Mouse (Mus musculus): Measurements from ENCODE around the gene Nsun4. TPM values are rescaled to one million over a fixed set of nuclear protein-coding genes. Genes with fewer than 3 reads are reported as not detected.

The Nsun4 gene
- polyA plus RNA-seq, 1 experiment from 2014 or later, result 13.7 TPM

DNA sequence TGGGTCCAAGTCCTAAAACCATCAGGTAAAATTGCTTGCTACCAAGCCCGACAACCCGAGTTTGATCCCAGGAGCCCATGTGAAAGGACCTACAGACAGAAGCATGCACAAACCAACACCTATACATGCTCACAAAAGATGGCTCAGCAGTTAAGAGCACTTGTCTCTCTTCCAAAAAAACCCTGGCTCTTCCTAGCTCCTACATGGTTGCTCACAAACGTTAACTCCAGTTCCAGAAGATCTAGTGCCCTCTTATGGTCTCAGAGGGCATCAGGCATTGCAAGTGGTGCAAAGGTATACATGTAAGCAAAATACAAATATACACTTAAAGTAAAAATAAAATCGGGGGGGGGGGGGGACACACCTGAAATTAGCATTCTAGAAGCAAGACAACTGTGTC is 19.5 kb upstream of the Nsun4 start:
- no peaks in the 10 kb centered on the region for H3K27me3 ChIP-seq
- peak overlapping the region; percentile 34 for H3K4me2 ChIP-seq
- H3K4me1 ChIP-seq, result peaks cover 35% of the 10 kb centered on the region
- 53% methylated on average over 4 of the region's 4 CpGs for WGBS
- no peak overlapping the region; the same call in 1 of the 2 replicates for H3K9ac ChIP-seq
- ATAC-seq, result no peak
- no peaks in the 10 kb centered on the region for H3K9me3 ChIP-seq (replicated peaks)
- H3K4me3 ChIP-seq, result peak overlapping the region; percentile 12; the same call in 1 of the 2 replicates
- no peak overlapping the region for H3K27ac ChIP-seq
- H3K36me3 ChIP-seq (ENCODE audit: poor library complexity, severe bottlenecking), result peaks cover 23% of the 10 kb centered on the region

GRCm38 (mm10) chr4:116070116-116070515 is 16.4 kb upstream of the Nsun4 start:
- H3K4me3 ChIP-seq, result no peak overlapping the region
- H3K9ac ChIP-seq, result no peak overlapping the region
- no peak overlapping the region for H3K4me2 ChIP-seq
- no peaks in the 10 kb centered on the region for H3K9me3 ChIP-seq (replicated peaks)
- ATAC-seq, result no peak
- H3K27ac ChIP-seq, result no peak overlapping the region
- no peaks in the 10 kb centered on the region for H3K27me3 ChIP-seq
- H3K36me3 ChIP-seq (ENCODE audit: poor library complexity, severe bottlenecking), result peaks cover 53% of the 10 kb centered on the region
- 88% methylated on average over 6 of the region's 6 CpGs for WGBS
- H3K4me1 ChIP-seq, result peaks cover 18% of the 10 kb centered on the region

DNA sequence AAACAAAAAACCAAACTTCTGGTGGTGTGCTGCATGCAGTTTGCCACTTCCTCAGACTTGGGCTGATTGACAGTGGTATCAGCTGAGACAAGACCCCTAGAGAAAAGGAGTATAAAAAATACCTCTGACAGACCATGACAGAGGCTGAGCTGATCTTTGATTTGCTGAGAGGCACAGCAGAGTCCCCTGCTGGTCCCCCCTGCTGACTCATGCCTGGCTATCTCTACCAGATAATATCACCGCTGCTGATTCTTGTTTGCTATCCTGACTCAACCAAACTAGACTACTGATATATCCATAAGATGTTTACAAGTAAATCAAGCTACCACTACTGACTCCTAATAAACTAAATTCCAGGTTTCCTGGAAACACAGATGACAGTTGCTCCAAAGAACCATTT is 10.2 kb upstream of the Nsun4 start:
- 58% methylated on average over 1 of the region's 1 CpGs for WGBS
- Histone ChIP-seq H3K36me3 (ENCODE audit: poor library complexity, severe bottlenecking) (peaks cover 37% of the 10 kb centered on the region), H3K9ac (no peak overlapping the region), H3K4me2 (no peak overlapping the region), H3K4me1 (no peaks in the 10 kb centered on the region), H3K9me3 (replicated peaks) (no peaks in the 10 kb centered on the region), H3K4me3 (no peak overlapping the region), H3K27ac (no peak overlapping the region), H3K27me3 (no peaks in the 10 kb centered on the region)
- no peak for ATAC-seq

DNA sequence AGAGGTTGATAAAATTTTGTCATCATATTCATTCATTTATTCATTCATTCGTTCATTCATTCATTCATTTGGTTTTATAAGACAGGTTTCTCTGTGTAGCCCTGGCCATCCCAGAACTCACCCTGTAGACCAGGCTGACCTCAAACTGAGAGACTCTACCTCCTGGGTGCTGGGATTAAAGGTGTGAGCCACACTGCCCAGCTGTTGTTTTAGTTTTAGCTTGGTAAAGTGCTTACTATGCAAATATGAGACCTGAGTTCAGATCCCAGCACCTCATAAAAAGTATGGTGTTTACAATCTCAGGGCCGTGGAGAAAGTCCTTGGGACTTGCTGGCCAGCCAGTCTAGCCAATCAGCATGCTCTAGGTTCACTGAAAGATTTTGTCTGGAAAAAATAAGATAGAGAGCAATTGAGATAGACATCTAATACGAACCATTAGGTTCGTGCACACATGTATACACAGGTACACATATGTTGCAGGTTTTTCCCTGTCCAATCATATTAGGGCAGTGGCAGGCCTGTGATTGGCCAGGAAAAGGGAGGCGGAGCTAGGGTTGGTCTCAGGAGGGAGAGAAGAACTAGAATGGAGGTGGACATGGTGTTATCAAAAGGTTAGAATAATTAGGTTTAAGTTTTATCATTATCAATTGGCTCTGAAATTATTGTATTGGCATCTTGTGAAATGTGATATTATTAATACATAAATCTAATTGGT is 5.5 kb upstream of the Nsun4 start:
- WGBS, result 82% methylated on average over 5 of the region's 5 CpGs
- no peak overlapping the region for H3K4me3 ChIP-seq
- H3K4me1 ChIP-seq, result peaks cover 3% of the 10 kb centered on the region
- no peaks in the 10 kb centered on the region for H3K27me3 ChIP-seq
- H3K9ac ChIP-seq, result no peak overlapping the region
- no peak for ATAC-seq
- H3K4me2 ChIP-seq, result no peak overlapping the region
- H3K36me3 ChIP-seq (ENCODE audit: poor library complexity, severe bottlenecking), result no peaks in the 10 kb centered on the region
- no peak overlapping the region for H3K27ac ChIP-seq
- no peaks in the 10 kb centered on the region for H3K9me3 ChIP-seq (replicated peaks)

GRCm38 (mm10) chr4:116057559-116057958 is 3.9 kb upstream of the Nsun4 start:
- H3K27me3 ChIP-seq, result no peaks in the 10 kb centered on the region
- no peak overlapping the region for H3K27ac ChIP-seq
- no peak overlapping the region for H3K4me2 ChIP-seq
- ATAC-seq, result no peak
- 6% methylated on average over 1 of the region's 1 CpGs for WGBS
- peaks cover 13% of the 10 kb centered on the region for H3K4me1 ChIP-seq
- no peak overlapping the region for H3K4me3 ChIP-seq
- no peaks in the 10 kb centered on the region for H3K36me3 ChIP-seq (ENCODE audit: poor library complexity, severe bottlenecking)
- H3K9me3 ChIP-seq (replicated peaks), result no peaks in the 10 kb centered on the region
- H3K9ac ChIP-seq, result no peak overlapping the region

GRCm38 (mm10) chr4:116052526-116053293 is 966 bp downstream of the Nsun4 start:
- WGBS, result 10% methylated on average over 22 of the region's 22 CpGs
- Histone ChIP-seq H3K9me3 (replicated peaks) (no peaks in the 10 kb centered on the region), H3K36me3 (ENCODE audit: poor library complexity, severe bottlenecking) (peaks cover 9% of the 10 kb centered on the region; the same call in 1 of the 2 replicates), H3K9ac (peak overlapping the region; percentile 59), H3K4me1 (peaks cover 16% of the 10 kb centered on the region), H3K4me2 (peak overlapping the region; percentile 73), H3K27ac (peak overlapping the region; percentile 89), H3K4me3 (peak overlapping the region; percentile 50), H3K27me3 (no peaks in the 10 kb centered on the region)
- ATAC-seq, result no peak

GRCm38 (mm10) chr4:116049211-116049610 is 4.5 kb downstream of the Nsun4 start:
- Histone ChIP-seq H3K27me3 (no peaks in the 10 kb centered on the region), H3K4me1 (peaks cover 13% of the 10 kb centered on the region), H3K4me2 (no peak overlapping the region), H3K27ac (no peak overlapping the region), H3K36me3 (ENCODE audit: poor library complexity, severe bottlenecking) (peaks cover 15% of the 10 kb centered on the region; the same call in 1 of the 2 replicates), H3K9ac (no peak overlapping the region), H3K4me3 (no peak overlapping the region), H3K9me3 (replicated peaks) (no peaks in the 10 kb centered on the region)
- WGBS, result 86% methylated on average over 3 of the region's 3 CpGs
- no peak for ATAC-seq

- Histone ChIP-seq H3K9me3 (replicated peaks) (no peaks in the 10 kb centered on the region), H3K9ac (no peak overlapping the region), H3K4me1 (peaks cover 9% of the 10 kb centered on the region), H3K4me2 (no peak overlapping the region), H3K4me3 (no peak overlapping the region), H3K36me3 (ENCODE audit: poor library complexity, severe bottlenecking) (peaks cover 18% of the 10 kb centered on the region; the same call in 1 of the 2 replicates), H3K27ac (no peak overlapping the region), H3K27me3 (no peaks in the 10 kb centered on the region)
- ATAC-seq, result no peak
- 78% methylated on average over 7 of the region's 7 CpGs for WGBS
Observed at GRCm38 (mm10) chr4:116048130-116048920, 5.4 kb downstream of the Nsun4 start.

DNA sequence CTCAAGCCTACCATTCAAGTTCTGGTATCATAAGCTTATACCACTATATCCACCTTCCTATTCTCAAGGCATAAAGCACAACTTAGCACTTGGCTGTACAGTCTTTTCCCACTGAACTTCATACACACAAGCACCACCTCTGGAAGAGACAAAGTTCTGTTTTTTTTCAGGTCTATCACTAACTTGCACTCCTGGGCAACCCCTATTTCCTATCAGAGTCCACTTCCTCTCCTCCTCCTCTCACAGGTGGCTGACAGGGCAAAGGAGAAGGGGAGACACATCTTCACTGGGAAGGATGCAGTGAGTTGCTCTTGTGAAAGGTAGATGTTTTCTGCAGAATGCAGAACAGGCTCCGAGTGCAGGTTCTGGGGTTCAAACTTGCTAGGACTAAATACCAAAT is 6.0 kb downstream of the Nsun4 start:
- no peaks in the 10 kb centered on the region for H3K9me3 ChIP-seq (replicated peaks)
- ATAC-seq, result no peak
- H3K4me2 ChIP-seq, result no peak overlapping the region
- no peak overlapping the region for H3K9ac ChIP-seq
- peaks cover 22% of the 10 kb centered on the region; the same call in 1 of the 2 replicates for H3K36me3 ChIP-seq (ENCODE audit: poor library complexity, severe bottlenecking)
- H3K27me3 ChIP-seq, result no peaks in the 10 kb centered on the region
- H3K4me1 ChIP-seq, result peaks cover 4% of the 10 kb centered on the region
- no peak overlapping the region for H3K27ac ChIP-seq
- WGBS, result 90% methylated on average over 1 of the region's 1 CpGs
- no peak overlapping the region for H3K4me3 ChIP-seq

- no peaks in the 10 kb centered on the region for H3K9me3 ChIP-seq (replicated peaks)
- peaks cover 27% of the 10 kb centered on the region; the same call in 1 of the 2 replicates for H3K36me3 ChIP-seq (ENCODE audit: poor library complexity, severe bottlenecking)
- H3K27me3 ChIP-seq, result no peaks in the 10 kb centered on the region
- ATAC-seq, result no peak
- no peaks in the 10 kb centered on the region for H3K4me1 ChIP-seq
- H3K27ac ChIP-seq, result no peak overlapping the region
- WGBS, result 93% methylated on average over 2 of the region's 2 CpGs
- no peak overlapping the region for H3K4me2 ChIP-seq
- H3K4me3 ChIP-seq, result no peak overlapping the region
- no peak overlapping the region for H3K9ac ChIP-seq
Observed at GRCm38 (mm10) chr4:116046604-116047003, 7.1 kb downstream of the Nsun4 start.

DNA sequence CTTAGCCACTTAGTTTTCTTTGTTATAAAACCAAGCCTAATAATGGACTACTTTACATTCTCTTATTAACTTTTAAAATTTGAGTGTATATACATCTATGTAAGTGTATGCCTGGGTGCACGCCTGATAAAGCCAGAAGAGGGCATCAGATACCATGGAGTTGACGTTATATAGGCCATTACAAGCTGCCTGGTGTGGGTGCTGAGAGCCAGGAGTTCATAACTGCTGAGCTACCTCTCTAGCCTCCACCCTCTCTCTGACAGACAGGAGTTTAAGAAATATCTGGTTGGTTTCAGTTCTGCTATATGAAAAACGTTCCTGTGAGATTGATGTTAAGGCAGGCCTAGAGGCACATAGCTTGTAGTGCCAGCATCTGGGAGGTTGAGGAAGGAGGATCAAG is 11.5 kb downstream of the Nsun4 start:
- Histone ChIP-seq H3K4me1 (no peaks in the 10 kb centered on the region), H3K4me2 (no peak overlapping the region), H3K9me3 (replicated peaks) (no peaks in the 10 kb centered on the region), H3K27me3 (no peaks in the 10 kb centered on the region), H3K9ac (no peak overlapping the region), H3K4me3 (no peak overlapping the region), H3K36me3 (ENCODE audit: poor library complexity, severe bottlenecking) (peaks cover 16% of the 10 kb centered on the region; the same call in 1 of the 2 replicates), H3K27ac (no peak overlapping the region)
- no peak for ATAC-seq
- 80% methylated on average over 3 of the region's 3 CpGs for WGBS

DNA sequence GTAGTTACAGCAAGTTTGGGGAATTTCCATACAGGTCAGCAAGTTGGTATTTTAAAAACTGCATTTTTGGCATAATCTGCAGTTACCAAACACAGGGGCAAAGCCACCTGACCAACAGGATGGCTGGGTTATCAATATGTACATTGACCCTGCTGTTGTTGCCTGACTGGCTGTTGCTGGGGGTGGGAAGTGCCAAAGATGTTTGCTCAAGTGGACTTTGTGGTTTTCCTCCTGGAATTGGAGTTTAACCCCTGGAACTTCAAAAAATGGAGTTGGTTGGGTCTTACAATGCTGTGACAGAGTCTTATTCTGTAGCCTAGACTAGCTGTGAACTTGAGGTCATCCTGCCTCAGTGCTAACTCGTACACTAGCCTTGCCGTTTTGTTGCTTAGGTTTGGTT is 13.2 kb downstream of the Nsun4 start:
- Histone ChIP-seq H3K4me1 (no peaks in the 10 kb centered on the region), H3K27me3 (no peaks in the 10 kb centered on the region), H3K4me3 (no peak overlapping the region), H3K27ac (no peak overlapping the region), H3K9me3 (replicated peaks) (no peaks in the 10 kb centered on the region), H3K36me3 (ENCODE audit: poor library complexity, severe bottlenecking) (peaks cover 22% of the 10 kb centered on the region; the same call in 1 of the 2 replicates), H3K9ac (no peak overlapping the region), H3K4me2 (no peak overlapping the region)
- 95% methylated on average over 2 of the region's 2 CpGs for whole genome bisulfite sequencing
- no peak for ATAC-seq
